Mouse (Mus musculus) CH12.LX (cell line): ENCODE results near the gene Gm10645. TPM values are rescaled to one million over a fixed set of nuclear protein-coding genes. Genes with fewer than 3 reads are reported as not detected.

Experiments used
- DNase-seq: peaks from one replicate; pipeline ENCODE4 v3.0.0-alpha.2; 2013; ENCODE audit errors: extremely low read depth
- H3K27ac ChIP-seq: 2 replicates; pipeline ENCODE4 v1.5.1; 2012; ENCODE audit warnings: low read depth, mild to moderate bottlenecking, control low read depth, moderate library complexity; ENCODE audit not compliant: insufficient read depth
- H3K27me3 ChIP-seq: replicated peaks from 2 replicates; pipeline ENCODE3; 2012; ENCODE audit warnings: inconsistent platforms
- H3K36me3 ChIP-seq, 2 experiments: replicated peaks in 1 of 2; 2 replicates each; pipeline versions ENCODE3 to v1.6.1; 2012; ENCODE audit warnings: inconsistent platforms in 1 of 2, low read length in 1 of 2, mild to moderate bottlenecking in 1 of 2, mixed read lengths in 1 of 2, moderate library complexity in 1 of 2; ENCODE audit not compliant: control insufficient read depth in 1 of 2, insufficient read depth in 1 of 2
- H3K4me1 ChIP-seq, 2 experiments: 2 replicates each; pipeline ENCODE4 v1.6.1; 2012; ENCODE audit warnings: inconsistent platforms in 1 of 2, moderate library complexity in 1 of 2; ENCODE audit not compliant: insufficient read depth in 2 of 2, control insufficient read depth in 1 of 2
- H3K4me2 ChIP-seq: 2 replicates; pipeline ENCODE4 v1.6.1; 2012; ENCODE audit warnings: low read depth, mild to moderate bottlenecking, control low read depth; ENCODE audit not compliant: poor library complexity, insufficient read depth, severe bottlenecking
- H3K4me3 ChIP-seq, 3 experiments: fragments of 150-350 bp in 1 of 3; sonication (generic) in 1 of 3; replicated peaks in 1 of 3; 2 replicates each; pipeline versions ENCODE3 to v1.5.1; 2011 to 2012; ENCODE audit warnings: low read depth in 2 of 3, low read length in 2 of 3, mild to moderate bottlenecking in 2 of 3, moderate library complexity in 2 of 3, control low read depth in 1 of 3, improper control_type of control experiment in 1 of 3, inconsistent platforms in 1 of 3, mixed read lengths in 1 of 3; ENCODE audit not compliant: poor library complexity in 1 of 3
- H3K79me2 ChIP-seq: replicated peaks from 2 replicates; pipeline ENCODE4 v1.6.1; 2012; ENCODE audit warnings: mild to moderate bottlenecking, moderate library complexity; ENCODE audit not compliant: control insufficient read depth, poor library complexity, insufficient read depth, severe bottlenecking; ENCODE audit errors: extremely low read depth
- H3K9ac ChIP-seq: 2 replicates; pipeline ENCODE4 v1.6.1; 2012; ENCODE audit warnings: low read depth, mild to moderate bottlenecking, control low read depth, moderate library complexity; ENCODE audit not compliant: insufficient read depth
- H3K9me3 ChIP-seq: replicated peaks from 2 replicates; pipeline ENCODE3; 2012; ENCODE audit warnings: low read length, inconsistent platforms, mixed read lengths
- BHLHE40 ChIP-seq: IDR thresholded peaks from 2 replicates; pipeline ENCODE4 v1.6.1; 2011; ENCODE audit warnings: mild to moderate bottlenecking, low read depth, low read length, improper control_type of control experiment
- CHD1 ChIP-seq: IDR thresholded peaks from 2 replicates; pipeline ENCODE4 v1.6.1; 2012; ENCODE audit warnings: low read depth, low read length, improper control_type of control experiment, inconsistent platforms
- CTCF ChIP-seq, 2 experiments: IDR thresholded peaks in 1 of 2; conservative IDR thresholded peaks in 1 of 2; 2 replicates each; pipeline ENCODE4 v1.5.1; 2011 to 2012; ENCODE audit warnings: low read depth in 2 of 2, low read length in 2 of 2, improper control_type of control experiment in 1 of 2, inconsistent platforms in 1 of 2, mild to moderate bottlenecking in 1 of 2, moderate library complexity in 1 of 2
- E2F4 ChIP-seq: IDR thresholded peaks from 2 replicates; pipeline ENCODE4 v1.6.1; 2011; ENCODE audit warnings: low read depth, low read length, improper control_type of control experiment; ENCODE audit not compliant: insufficient replicate concordance
- ELF1 ChIP-seq: IDR thresholded peaks from 2 replicates; pipeline ENCODE4 v1.6.1; 2014; ENCODE audit warnings: low read depth, mild to moderate bottlenecking, inconsistent platforms, low read length, improper control_type of control experiment
- EP300 ChIP-seq: IDR thresholded peaks from 2 replicates; pipeline ENCODE4 v1.6.1; 2011; ENCODE audit warnings: low read length, improper control_type of control experiment
- ETS1 ChIP-seq: conservative IDR thresholded peaks from 2 replicates; pipeline ENCODE4 v1.6.1; 2012; ENCODE audit warnings: low read depth, mild to moderate bottlenecking, inconsistent platforms, low read length, improper control_type of control experiment, moderate library complexity
- GABPA ChIP-seq: IDR thresholded peaks from 2 replicates; pipeline ENCODE4 v1.6.1; 2012; ENCODE audit warnings: low read depth, low read length, improper control_type of control experiment, inconsistent platforms; ENCODE audit not compliant: insufficient replicate concordance
- IRF4 ChIP-seq: IDR thresholded peaks from 2 replicates; pipeline ENCODE4 v1.6.1; 2014; ENCODE audit warnings: low read depth, mild to moderate bottlenecking, inconsistent platforms, low read length, improper control_type of control experiment
- JUN ChIP-seq: IDR thresholded peaks from 2 replicates; pipeline ENCODE4 v1.6.1; 2011; ENCODE audit warnings: low read depth, mild to moderate bottlenecking, low read length, improper control_type of control experiment, moderate library complexity; ENCODE audit not compliant: insufficient read depth
- MAFK ChIP-seq: IDR thresholded peaks from 2 replicates; pipeline ENCODE4 v1.6.1; 2011; ENCODE audit warnings: low read length, improper control_type of control experiment; ENCODE audit not compliant: insufficient replicate concordance
- MAZ ChIP-seq: IDR thresholded peaks from 2 replicates; pipeline ENCODE4 v1.6.1; 2012; ENCODE audit warnings: low read depth, mild to moderate bottlenecking, inconsistent platforms, low read length, improper control_type of control experiment, moderate library complexity
- MEF2A ChIP-seq: IDR thresholded peaks from 2 replicates; pipeline ENCODE4 v1.6.1; 2014; ENCODE audit warnings: low read depth, mild to moderate bottlenecking, inconsistent platforms, low read length, improper control_type of control experiment, borderline replicate concordance
- MXI1 ChIP-seq: IDR thresholded peaks from 2 replicates; pipeline ENCODE4 v1.6.1; 2011; ENCODE audit warnings: mild to moderate bottlenecking, low read depth, low read length, improper control_type of control experiment
- MYC ChIP-seq: IDR thresholded peaks from 2 replicates; pipeline ENCODE4 v1.6.1; 2011; ENCODE audit warnings: low read depth, mild to moderate bottlenecking, improper control_type of control experiment, low read length
- RCOR1 ChIP-seq: conservative IDR thresholded peaks from 2 replicates; pipeline ENCODE4 v1.6.1; 2012; ENCODE audit warnings: low read depth, mild to moderate bottlenecking, inconsistent platforms, low read length, improper control_type of control experiment
- TBP ChIP-seq: conservative IDR thresholded peaks from 2 replicates; pipeline ENCODE4 v1.6.1; 2011; ENCODE audit warnings: low read depth, low read length, improper control_type of control experiment
- USF2 ChIP-seq: conservative IDR thresholded peaks from 2 replicates; pipeline ENCODE4 v1.6.1; 2011; ENCODE audit warnings: low read depth, low read length, improper control_type of control experiment
- ZC3H11A ChIP-seq: IDR thresholded peaks from 2 replicates; pipeline ENCODE4 v1.6.1; 2012; ENCODE audit warnings: low read depth, mild to moderate bottlenecking, inconsistent platforms, low read length, improper control_type of control experiment
- ZKSCAN1 ChIP-seq: IDR thresholded peaks from 2 replicates; pipeline ENCODE4 v1.6.1; 2012; ENCODE audit warnings: low read depth, inconsistent platforms, low read length, improper control_type of control experiment, borderline replicate concordance
- ZMIZ1 ChIP-seq: IDR thresholded peaks from 2 replicates; pipeline ENCODE4 v1.6.1; 2012; ENCODE audit warnings: low read depth, mild to moderate bottlenecking, inconsistent platforms, low read length, improper control_type of control experiment
- ZNF384 ChIP-seq: IDR thresholded peaks from 2 replicates; pipeline ENCODE4 v1.6.1; 2012; ENCODE audit warnings: low read depth, low read length, improper control_type of control experiment, inconsistent platforms
- dilution Hi-C: fragments of 300-500 bp; cut with MboI; formaldehyde crosslinking; loops from 2 replicates; pipeline ENCODE4 v1.14.3; 2020; ENCODE audit warnings: low sequenced_read_pairs; ENCODE audit not compliant: extremely low pct_unique_long_range_greater_than_20kb, extremely low pct_ligation_motif_present
- in situ Hi-C: fragments of 300-500 bp; cut with MboI; formaldehyde crosslinking; loops from 3 replicates; pipeline ENCODE4 v1.14.3; 2019; ENCODE audit warnings: low sequenced_read_pairs, low pct_ligation_motif_present, low pct_unique_long_range_greater_than_20kb, mixed read lengths
- polyA plus RNA-seq: library from polyadenylated mRNA; unstranded; fragments of >175 nt; gene quantifications from 2 replicates; pipeline ENCODE4 v1.2.1, GENCODE M21; 2012; ENCODE audit warnings: low read depth; ENCODE audit not compliant: insufficient read length
- total RNA-seq, 2 experiments: library from RNA; depleted of rRNA; stranded (reverse); fragments of 300-350 nt in 1 of 2; fragments of >200 nt in 1 of 2; gene quantifications; 2 replicates each; pipeline ENCODE4 v1.2.3; 2012 to 2014

The Gm10645 gene
- total and polyA plus RNA-seq, 3 experiments = 0.81 TPM; not detected in 2

GRCm38 (mm10) chr8:83152470-83152869 lies 13.5 kb downstream of the Gm10645 start:
- H3K4me3 ChIP-seq = no peak overlapping the region
- dilution Hi-C loops (no loop called here), in situ Hi-C loops (no loop called here)
- peak overlapping the region; percentile 88 for H3K4me2 ChIP-seq
- DNase-seq = peak; percentile 85
- no peaks in the 10 kb centered on the region for H3K9me3 ChIP-seq
- peaks cover 5 to 44% of the 10 kb centered on the region in 2 experiments; a peak in 3 of 4 replicates for H3K4me1 ChIP-seq
- H3K79me2 ChIP-seq = no peaks in the 10 kb centered on the region
- no peaks in the 10 kb centered on the region for H3K36me3 ChIP-seq
- TF ChIP-seq ZNF384 = no peak
- 0 out of 2 replicates have a peak, but pooled peaks have one; percentile 31 for TF ChIP-seq RCOR1
- TF ChIP-seq BHLHE40 = 0 out of 2 replicates have a peak, but pooled peaks have one; percentile 49
- TF ChIP-seq ETS1 = peak; percentile 57
- TF ChIP-seq MYC = no peak
- 0 out of 2 replicates have a peak, but pooled peaks have one; percentile 49 for TF ChIP-seq MEF2A
- TF ChIP-seq MAZ = 0 out of 2 replicates have a peak, but pooled peaks have one; percentile 17
- peak; percentile 76 for TF ChIP-seq EP300
- peak; percentile 46 for TF ChIP-seq IRF4
- no peak for TF ChIP-seq MAFK
- TF ChIP-seq ZKSCAN1 = no peak
- peak; percentile 52; the same call in 1 of the 2 replicates for TF ChIP-seq ELF1
- TF ChIP-seq ZC3H11A = no peak
- TF ChIP-seq, all 38 proteins: peak for 8
- Histone ChIP-seq H3K27me3 (no peaks in the 10 kb centered on the region), H3K9ac (no peak overlapping the region; the same call in 1 of the 2 replicates), H3K27ac (peak overlapping the region; percentile 24; the same call in 1 of the 2 replicates)

GRCm38 (mm10) chr8:83152055-83152454 lies 13.9 kb downstream of the Gm10645 start:
- Histone ChIP-seq H3K4me2 (peak overlapping the region; percentile 88; the same call in 1 of the 2 replicates), H3K36me3 (no peaks in the 10 kb centered on the region), H3K27me3 (no peaks in the 10 kb centered on the region), H3K4me3 (no peak overlapping the region), H3K9me3 (no peaks in the 10 kb centered on the region), H3K9ac (no peak overlapping the region), H3K4me1 (peaks cover 5 to 44% of the 10 kb centered on the region in 2 experiments; a peak in 3 of 4 replicates), H3K79me2 (no peaks in the 10 kb centered on the region), H3K27ac (no peak overlapping the region)
- in situ Hi-C loops (no loop called here), dilution Hi-C loops (no loop called here)
- TF ChIP-seq CHD1 (no peak), E2F4 (no peak), TBP (no peak), CTCF (conservative IDR thresholded peaks at IDR 0.05 in 1 of 2, IDR thresholded peaks at IDR 0.05 in 1 of 2; ENCODE audit: low read depth in 2 of 2, low read length in 2 of 2) (no peak), ZMIZ1 (no peak), USF2 (no peak), MXI1 (no peak), JUN (no peak), GABPA (no peak)
- DNase-seq = no peak
